Mouse (Mus musculus) retina, postnatal 7 days (tissue): Measurements from ENCODE around the gene Ifi211.
"Not testable (repeated sequence)": the region's sequence is repeated elsewhere in the genome, so short reads cannot be mapped to it uniquely, and the experiment has no call there.

Source experiments
- DNase-seq: peaks from one replicate; pipeline ENCODE4 v3.0.0-alpha.2; 2012; ENCODE audit warnings: low read depth, low spot score

The Ifi211 gene

DNA sequence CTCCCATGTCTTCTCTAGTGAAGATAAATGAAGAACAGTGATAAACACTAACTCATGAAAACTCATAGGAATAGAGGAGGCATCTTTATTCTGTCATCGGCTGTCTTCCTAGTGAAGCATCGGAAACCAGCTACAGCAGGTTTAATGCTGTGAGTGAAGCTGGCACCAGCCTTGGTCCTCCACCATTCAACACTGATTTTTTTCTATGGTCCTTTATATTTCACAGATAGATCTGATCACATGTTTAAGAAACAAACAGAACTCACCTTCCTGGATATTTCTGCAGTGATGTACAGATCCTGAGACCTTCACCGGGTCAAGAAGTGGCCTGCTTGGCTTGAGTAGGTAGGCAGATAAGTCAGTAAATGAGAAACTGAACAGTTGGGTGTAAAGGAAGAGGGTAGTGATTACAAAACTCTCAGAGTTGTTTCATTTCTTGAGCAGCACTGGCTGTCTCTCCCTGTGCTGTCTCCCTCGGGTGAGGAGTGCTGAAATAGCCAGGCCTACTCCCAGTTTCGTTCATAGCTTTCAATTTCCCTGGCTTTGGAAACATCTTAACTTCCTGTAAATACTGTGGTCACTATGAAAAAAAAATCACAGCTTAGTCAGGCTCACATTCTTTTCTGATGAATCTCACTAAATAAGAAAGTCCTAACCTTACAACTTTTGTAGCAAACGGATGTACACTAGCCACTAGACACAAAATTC, at the start of gene Ifi211:
Ifi211 (minus strand) TSS at position 499 of the 708 bp plus-strand sequence.
- DNase-seq = not testable (repeated sequence)

DNA sequence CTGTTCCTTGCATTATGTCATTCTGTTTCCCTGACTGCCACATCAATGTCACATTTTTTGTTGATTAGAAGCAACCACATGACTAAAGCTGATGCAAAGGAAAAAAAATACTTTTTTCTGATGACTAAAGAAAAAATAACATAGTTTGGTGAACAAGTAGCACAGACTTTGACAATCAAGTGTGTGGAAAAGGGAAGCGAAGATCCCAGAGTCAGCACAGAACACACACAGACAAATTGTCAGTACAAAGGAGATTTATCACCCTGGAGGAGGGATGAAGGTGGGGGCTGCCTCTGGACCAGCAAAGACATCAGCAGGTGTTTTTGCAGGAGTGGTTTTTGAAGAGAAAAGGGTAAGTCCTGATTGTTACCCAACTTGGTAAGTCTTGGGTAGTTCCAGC, 48.6 kb upstream of the Ifi211 start:
- DNase-seq = not testable (repeated sequence)

DNA sequence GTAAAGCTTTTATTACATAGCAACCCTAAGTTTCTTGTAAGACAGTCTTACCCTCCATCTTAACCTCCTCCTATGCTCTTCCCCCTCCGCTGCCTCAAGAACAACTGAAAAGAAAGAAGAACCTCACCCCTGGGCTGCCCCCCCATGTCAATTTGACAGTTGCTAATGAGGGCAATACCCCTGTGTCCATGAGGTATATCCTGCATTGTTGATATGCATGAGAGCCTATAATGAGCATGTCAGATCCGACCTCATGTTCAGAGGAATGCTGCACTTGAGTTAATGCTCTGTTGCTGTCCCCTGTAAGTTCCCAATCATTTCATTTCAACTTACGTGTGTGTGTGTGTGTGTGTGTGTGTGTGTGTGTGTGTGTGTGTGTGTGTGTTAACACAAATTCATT, 47.2 kb upstream of the Ifi211 start:
- DNase-seq = not testable (repeated sequence)

- not testable (repeated sequence) for DNase-seq
Observed at GRCm38 (mm10) chr1:173955839-173956527, 43.1 kb upstream of the Ifi211 start.

GRCm38 (mm10) chr1:173955071-173955796, 42.4 kb upstream of the Ifi211 start:
- no peak for DNase-seq

DNA sequence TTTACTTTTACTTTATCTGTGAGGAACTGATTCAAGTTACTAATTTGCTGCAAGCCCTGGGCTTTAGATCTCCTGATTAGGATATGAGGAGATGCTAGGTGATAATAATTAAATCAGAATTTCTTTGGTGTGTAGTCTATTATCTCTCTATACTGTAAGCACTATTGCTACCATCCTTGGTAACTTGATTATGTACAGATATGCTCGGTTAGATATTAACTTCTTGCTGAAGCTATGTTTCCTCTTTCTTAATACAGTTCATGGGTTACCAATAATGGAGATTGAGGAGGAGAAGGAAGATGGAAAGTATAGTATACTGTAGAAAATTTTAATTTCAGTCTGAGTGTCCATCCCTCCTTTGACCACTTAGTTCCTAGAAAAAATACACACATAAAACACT, 40.7 kb upstream of the Ifi211 start:
- no peak for DNase-seq

- DNase-seq = not testable (repeated sequence)
Observed at GRCm38 (mm10) chr1:173949044-173949443, 36.2 kb upstream of the Ifi211 start.

DNA sequence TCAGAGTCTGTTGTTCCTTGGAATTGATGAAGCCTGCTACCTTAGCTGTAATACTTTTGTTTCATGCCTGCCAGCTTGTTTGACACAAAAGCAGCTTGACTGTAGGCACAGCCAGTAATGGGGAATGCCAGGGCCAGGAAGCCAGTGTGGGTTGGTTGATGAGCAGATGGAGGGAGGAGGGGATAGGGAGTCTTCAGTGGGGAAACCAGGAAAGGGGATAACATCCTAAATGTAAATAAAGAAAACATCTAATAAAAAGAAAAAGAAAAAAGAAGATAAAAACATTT, 29.9 kb upstream of the Ifi211 start:
- not testable (repeated sequence) for DNase-seq

GRCm38 (mm10) chr1:173941924-173942779, 29.3 kb upstream of the Ifi211 start, which contains the start of the genes Mndal and Ifi203:
TSS of gene Mndal (minus strand) at chr1:173942491.
TSS of gene Ifi203 (minus strand) at chr1:173942672.
- not testable (repeated sequence) for DNase-seq

GRCm38 (mm10) chr1:173941522-173941921, 28.7 kb upstream of the Ifi211 start:
- not testable (repeated sequence) for DNase-seq

- not testable (repeated sequence) for DNase-seq
Observed at GRCm38 (mm10) chr1:173919279-173919678, 6.4 kb upstream of the Ifi211 start.

GRCm38 (mm10) chr1:173914559-173914958, 1.7 kb upstream of the Ifi211 start:
- no peak for DNase-seq

DNA sequence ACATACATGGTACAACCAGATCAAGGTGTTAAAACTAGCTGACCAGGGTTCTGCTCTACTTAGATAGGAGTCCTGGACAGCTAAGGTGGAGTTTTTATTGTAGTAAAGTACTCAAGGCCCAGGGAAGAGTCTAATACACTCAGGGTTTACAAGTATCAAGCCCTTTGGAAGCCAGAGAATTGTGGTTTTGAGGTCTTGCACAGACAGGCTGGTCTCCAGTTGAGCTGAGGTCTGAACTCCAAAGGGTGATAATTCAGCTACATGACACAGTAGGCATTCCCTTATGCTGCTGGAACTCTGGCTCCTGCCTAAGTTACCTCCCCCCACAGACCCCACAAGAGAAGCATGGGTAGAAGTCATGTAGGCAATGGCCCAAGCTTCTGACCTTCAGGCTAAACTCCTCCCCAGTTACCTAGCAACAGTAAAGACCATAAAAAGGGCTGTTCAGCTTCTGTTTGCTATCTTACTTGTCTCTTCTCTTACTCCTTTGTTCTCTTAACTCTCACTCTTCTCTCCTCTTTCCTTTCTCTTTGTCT, 478 bp upstream of the Ifi211 start:
- DNase-seq = not testable (repeated sequence)

- DNase-seq = no peak
Observed at GRCm38 (mm10) chr1:173911808-173912464, 910 bp downstream of the Ifi211 start.

- not testable (repeated sequence) for DNase-seq
Observed at GRCm38 (mm10) chr1:173908390-173908789, 4.5 kb downstream of the Ifi211 start.

DNA sequence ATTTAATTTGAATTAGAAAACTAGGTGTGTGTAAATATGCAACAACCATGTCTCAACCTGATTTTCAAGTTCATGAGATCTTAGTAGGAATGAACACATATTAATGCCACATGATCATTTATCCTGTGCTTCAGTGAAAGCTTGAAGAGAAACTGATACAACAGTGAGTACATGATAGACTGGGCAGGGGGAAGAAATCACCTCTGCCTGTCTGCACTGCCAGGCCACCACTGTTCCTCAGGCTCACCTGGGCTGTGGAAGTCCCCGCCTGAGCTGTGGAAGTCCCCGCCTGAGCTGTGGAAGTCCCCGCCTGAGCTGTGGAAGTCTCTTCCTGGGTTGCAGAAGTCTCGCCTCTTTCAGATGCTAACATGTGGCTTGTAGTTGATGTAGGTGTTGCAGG, 7.0 kb downstream of the Ifi211 start:
- not testable (repeated sequence) for DNase-seq

- DNase-seq = not testable (repeated sequence)
Observed at GRCm38 (mm10) chr1:173889741-173890140, 23.1 kb downstream of the Ifi211 start.

GRCm38 (mm10) chr1:173887026-173887787, 25.6 kb downstream of the Ifi211 start:
- not testable (repeated sequence) for DNase-seq

DNA sequence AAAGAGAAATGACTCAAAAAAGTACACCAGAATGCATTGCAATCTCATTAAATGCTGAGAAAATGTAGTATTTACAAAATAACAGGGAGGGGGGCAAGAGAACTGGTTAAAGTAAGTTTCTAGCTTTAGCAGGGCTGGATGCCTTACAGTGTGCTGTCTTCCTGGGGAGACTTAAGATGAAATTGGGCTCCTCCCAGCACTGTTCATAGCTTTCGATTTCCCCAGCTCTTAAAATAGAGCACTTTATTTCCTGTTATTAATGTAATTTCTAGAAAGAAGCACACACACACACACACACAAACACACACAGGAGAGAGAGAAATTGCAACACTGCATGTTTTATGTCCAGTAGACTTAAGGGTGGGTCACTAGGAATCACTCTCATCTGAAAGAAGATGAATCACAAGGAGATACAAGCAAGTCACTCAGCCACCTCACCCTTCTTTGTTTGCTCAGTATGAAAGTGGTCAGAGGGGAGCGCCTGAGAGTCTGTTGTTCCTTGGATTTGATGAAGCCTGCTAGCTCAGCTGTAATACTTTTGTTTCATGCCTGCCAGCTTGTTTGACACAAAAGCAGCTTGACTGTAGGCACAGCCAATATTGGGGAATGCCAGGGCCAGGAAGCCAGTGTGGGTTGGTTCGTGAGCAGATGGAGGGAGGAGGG, 32.7 kb downstream of the Ifi211 start:
- not testable (repeated sequence) for DNase-seq
